Mouse (Mus musculus) liver, adult 2 months (tissue): ENCODE data around the gene Fntb. TPM values are rescaled to one million over a fixed set of nuclear protein-coding genes. Genes with fewer than 3 reads are reported as not detected.

Source experiments
- DNase-seq: peaks from one replicate; pipeline ENCODE4 v3.0.0-alpha.2; 2011; ENCODE audit warnings: low read depth, low spot score; ENCODE audit errors: extremely low read depth
- H3K27ac ChIP-seq: fragments of 200-500 bp; replicated peaks from 2 replicates; pipeline ENCODE4 v1.5.1; 2012; ENCODE audit warnings: low read depth, mild to moderate bottlenecking, control low read depth, inconsistent platforms, low read length; ENCODE audit not compliant: insufficient read depth
- H3K27me3 ChIP-seq: fragments of 200-500 bp; 2 replicates; pipeline ENCODE4 v1.6.1; 2012; ENCODE audit warnings: mild to moderate bottlenecking, moderate library complexity, low read length, inconsistent platforms; ENCODE audit not compliant: control insufficient read depth, insufficient read depth
- H3K36me3 ChIP-seq: fragments of 200-500 bp; 2 replicates; pipeline ENCODE4 v1.6.1; 2012; ENCODE audit warnings: low read length, inconsistent platforms; ENCODE audit not compliant: control insufficient read depth, insufficient read depth
- H3K4me1 ChIP-seq: fragments of 200-500 bp; 2 replicates; pipeline ENCODE4 v1.6.1; 2011; ENCODE audit warnings: low read length; ENCODE audit not compliant: control insufficient read depth, insufficient read depth
- H3K4me3 ChIP-seq: fragments of 200-500 bp; 2 replicates; pipeline ENCODE4 v1.5.1; 2011; ENCODE audit warnings: low read depth, mild to moderate bottlenecking, control low read depth, low read length, moderate library complexity; ENCODE audit not compliant: insufficient read depth
- H3K79me2 ChIP-seq: fragments of 200-500 bp; 2 replicates; pipeline ENCODE4 v1.6.1; 2012; ENCODE audit warnings: inconsistent platforms, mild to moderate bottlenecking, low read length, moderate library complexity; ENCODE audit not compliant: control insufficient read depth, insufficient read depth
- H3K9ac ChIP-seq: fragments of 200-500 bp; 2 replicates; pipeline ENCODE4 v1.6.1; 2012; ENCODE audit warnings: low read depth, mild to moderate bottlenecking, control low read depth, inconsistent platforms, low read length
- CTCF ChIP-seq: fragments of 200-500 bp; IDR thresholded peaks from 2 replicates; pipeline ENCODE4 v1.5.1; 2011; ENCODE audit warnings: low read depth, low read length, control low read depth
- POLR2A ChIP-seq: fragments of 200-500 bp; IDR thresholded peaks from 2 replicates; pipeline ENCODE4 v1.6.1; 2011; ENCODE audit warnings: low read length, control low read depth; ENCODE audit not compliant: insufficient read depth; ENCODE audit errors: extremely low read depth
- WGBS: fragments of 180-500 bp; shearing (Covaris S2); methylation state at CpG from one replicate; pipeline ENCODE4 v1.1.7; 2018; 5-methylcytosine and 5-hydroxymethylcytosine counted together
- polyA plus RNA-seq: library from polyadenylated mRNA; depleted of rRNA; stranded (reverse); fragments of >200 nt; gene quantifications from 2 replicates; pipeline ENCODE4 v1.2.3, GENCODE M21; 2012
- total RNA-seq: library from RNA; depleted of rRNA; stranded (reverse); fragments of >200 nt; gene quantifications from 2 replicates; pipeline ENCODE4 v1.2.3, GENCODE M21; 2014

The Fntb gene
- total and polyA plus RNA-seq, 2 experiments = 1.4 to 6.5 TPM

GRCm38 (mm10) chr12:76899261-76899975 lies 134.0 kb downstream of the Fntb start:
- WGBS = 94% methylated on average over 10 of the region's 10 CpGs
- no peaks in the 10 kb centered on the region for H3K79me2 ChIP-seq
- no peak overlapping the region for H3K4me3 ChIP-seq
- no peak for DNase-seq
- H3K27me3 ChIP-seq = no peaks in the 10 kb centered on the region
- no peak overlapping the region for H3K27ac ChIP-seq
- no peak overlapping the region for H3K9ac ChIP-seq
- H3K36me3 ChIP-seq = no peaks in the 10 kb centered on the region
- H3K4me1 ChIP-seq = no peaks in the 10 kb centered on the region
- TF ChIP-seq CTCF = no peak
- TF ChIP-seq POLR2A = no peak

- no peak for DNase-seq
- Histone ChIP-seq H3K36me3 (no peaks in the 10 kb centered on the region), H3K4me3 (no peak overlapping the region), H3K4me1 (no peaks in the 10 kb centered on the region), H3K79me2 (no peaks in the 10 kb centered on the region), H3K9ac (no peak overlapping the region), H3K27me3 (no peaks in the 10 kb centered on the region), H3K27ac (no peak overlapping the region)
- TF ChIP-seq POLR2A (no peak), CTCF (no peak)
- 87% methylated on average over 3 of the region's 3 CpGs for WGBS
These were observed 136.3 kb downstream of the Fntb start for GRCm38 (mm10) chr12:76901508-76902294.

- no peaks in the 10 kb centered on the region for H3K4me1 ChIP-seq
- DNase-seq = no peak
These were observed 140.9 kb downstream of the Fntb start for GRCm38 (mm10) chr12:76906278-76906677.

GRCm38 (mm10) chr12:76909218-76909617 lies 143.8 kb downstream of the Fntb start:
- Histone ChIP-seq H3K9ac (no peak overlapping the region), H3K27ac (no peak overlapping the region), H3K27me3 (no peaks in the 10 kb centered on the region), H3K36me3 (no peaks in the 10 kb centered on the region), H3K79me2 (no peaks in the 10 kb centered on the region), H3K4me3 (no peak overlapping the region), H3K4me1 (no peaks in the 10 kb centered on the region)
- 82% methylated on average over 5 of the region's 5 CpGs for WGBS
- TF ChIP-seq POLR2A (no peak), CTCF (no peak)
- no peak for DNase-seq

More at GRCm38 (mm10) chr12:76906278-76906677, 140.9 kb downstream of the Fntb start:
- Histone ChIP-seq H3K36me3 (no peaks in the 10 kb centered on the region), H3K4me3 (no peak overlapping the region), H3K9ac (no peak overlapping the region), H3K27ac (no peak overlapping the region), H3K79me2 (no peaks in the 10 kb centered on the region), H3K27me3 (no peaks in the 10 kb centered on the region)
- 86% methylated on average over 1 of the region's 1 CpGs for WGBS
- TF ChIP-seq POLR2A = no peak
- TF ChIP-seq CTCF = no peak

GRCm38 (mm10) chr12:76910258-76910940 lies 145.0 kb downstream of the Fntb start:
- DNase-seq = no peak
- Histone ChIP-seq H3K4me1 (no peaks in the 10 kb centered on the region), H3K27me3 (no peaks in the 10 kb centered on the region), H3K79me2 (no peaks in the 10 kb centered on the region), H3K27ac (no peak overlapping the region), H3K4me3 (no peak overlapping the region), H3K36me3 (no peaks in the 10 kb centered on the region), H3K9ac (no peak overlapping the region)
- 96% methylated on average over 11 of the region's 11 CpGs for WGBS
- TF ChIP-seq POLR2A (no peak), CTCF (no peak)
